Mouse (Mus musculus) left cerebral cortex, postnatal 36 days (tissue): ENCODE measurements around the gene Kcnj10. TPM values are rescaled to one million over a fixed set of nuclear protein-coding genes. Genes with fewer than 3 reads are reported as not detected.
A peak's percentile ranks its signal among the peaks of the same experiment; 100 is the strongest.

ENCODE experiments used
- DNase-seq, 2 experiments: peaks; one replicate each; pipeline ENCODE4 v3.0.0; 2021 to 2022; ENCODE audit warnings: low spot score in 2 of 2, mixed read lengths in 1 of 2
- intact Hi-C: fragments of 180-260 bp; cut with DNase I; formaldehyde crosslinking; loops from one replicate; pipeline ENCODE4 v1.15.1; 2025
- total RNA-seq, 2 experiments: library from RNA; stranded (reverse); gene quantifications; 2 replicates each; pipeline ENCODE4 v1.2.3; 2021

The Kcnj10 gene
- total RNA-seq, 2 experiments from 2014 or later = 86.8 to 97.1 TPM

GRCm38 (mm10) chr1:172410806-172411205 is 69.8 kb downstream of the Kcnj10 start:
- intact Hi-C loops = loop anchor here (5.0 kb wide), 2 partner anchors 206 to 221 kb away; partner anchors contain the start of gene Dusp23
- DNase-seq = peak; percentile 23 to 46

- peak; percentile 65 to 73 for DNase-seq
- intact Hi-C loops = loop anchor here (1.0 to 5.0 kb wide), 3 partner anchors 78 to 220 kb away; partner anchors contain the start of gene Dusp23
Observed at GRCm38 (mm10) chr1:172412204-172412603, 71.2 kb downstream of the Kcnj10 start.

- no peak for DNase-seq
- intact Hi-C loops = loop anchor here (2.0 to 5.0 kb wide), 3 partner anchors 204 to 987 kb away; partner anchors contain the start of gene Dusp23
Observed at GRCm38 (mm10) chr1:172413491-172414230, 72.7 kb downstream of the Kcnj10 start.

GRCm38 (mm10) chr1:172414231-172414585 is 73.2 kb downstream of the Kcnj10 start:
- intact Hi-C loops = loop anchor here (2.0 to 5.0 kb wide), 3 partner anchors 203 to 987 kb away; partner anchors contain the start of gene Dusp23
- DNase-seq = no peak

DNA sequence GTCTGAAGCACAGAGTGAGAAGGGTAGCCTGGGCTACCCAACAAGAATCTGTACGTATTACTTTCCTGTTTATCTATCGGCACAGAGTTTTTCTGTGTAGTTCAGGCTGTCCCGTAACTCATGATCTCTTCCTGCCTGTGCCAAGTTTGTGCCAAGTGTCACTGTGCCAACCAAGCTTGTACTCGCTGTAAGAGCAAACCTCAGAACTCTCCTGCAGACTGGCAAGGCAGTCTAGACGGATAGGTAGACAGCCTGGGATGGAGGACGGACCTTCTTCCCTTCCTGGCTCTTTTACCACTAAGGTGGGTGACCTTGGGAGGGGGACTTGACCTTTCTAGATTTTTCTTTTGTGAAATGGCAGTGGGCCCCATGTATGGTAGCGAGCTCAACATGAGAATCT is 74.1 kb downstream of the Kcnj10 start:
- intact Hi-C loops = loop anchor here (2.0 kb wide), 1 partner anchor 986 kb away; no protein-coding TSS in a partner anchor
- DNase-seq = no peak

DNA sequence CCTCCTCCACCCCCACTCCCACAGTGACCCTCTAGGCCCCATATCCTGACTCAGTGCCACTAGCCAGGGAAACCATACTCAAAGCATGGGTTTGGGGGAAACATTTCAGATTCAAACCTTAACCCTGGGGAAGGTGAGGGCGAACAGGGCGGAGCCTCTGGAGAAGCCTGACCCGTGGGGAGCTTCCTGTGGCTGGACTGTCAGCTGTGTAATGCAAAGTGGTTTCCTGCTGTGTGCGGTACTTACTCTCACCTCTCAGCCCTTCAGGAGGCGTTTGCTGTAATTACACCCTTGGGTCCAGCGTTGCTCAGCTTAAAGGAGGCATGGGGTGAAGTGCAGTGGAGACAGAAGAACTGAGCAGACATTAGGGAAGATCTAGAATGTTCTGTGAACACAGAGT is 77.2 kb downstream of the Kcnj10 start:
- intact Hi-C loops = no loop called here

DNA sequence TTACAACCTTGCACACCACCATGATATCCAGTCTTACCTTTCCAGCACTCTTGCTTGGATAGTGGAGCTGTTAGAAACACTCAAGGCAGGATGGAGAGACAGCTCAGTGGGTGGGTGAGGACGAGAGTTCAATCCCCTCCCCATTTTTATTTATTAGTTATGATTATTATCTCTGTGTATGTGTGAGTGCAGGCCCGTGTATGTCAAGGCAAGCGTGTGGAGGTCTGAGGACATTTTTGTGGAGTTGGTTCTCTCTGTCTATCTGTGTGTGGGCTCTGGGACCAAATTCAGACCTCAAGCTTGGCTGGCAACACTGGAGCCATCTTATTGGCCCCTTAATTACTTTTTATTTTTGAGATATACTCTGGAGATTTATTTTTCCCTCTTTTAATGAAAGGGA is 77.6 kb downstream of the Kcnj10 start:
- no peak for DNase-seq
- intact Hi-C loops = no loop called here

More for the DNA sequence above, 77.2 kb downstream of the Kcnj10 start:
- DNase-seq = no peak

DNA sequence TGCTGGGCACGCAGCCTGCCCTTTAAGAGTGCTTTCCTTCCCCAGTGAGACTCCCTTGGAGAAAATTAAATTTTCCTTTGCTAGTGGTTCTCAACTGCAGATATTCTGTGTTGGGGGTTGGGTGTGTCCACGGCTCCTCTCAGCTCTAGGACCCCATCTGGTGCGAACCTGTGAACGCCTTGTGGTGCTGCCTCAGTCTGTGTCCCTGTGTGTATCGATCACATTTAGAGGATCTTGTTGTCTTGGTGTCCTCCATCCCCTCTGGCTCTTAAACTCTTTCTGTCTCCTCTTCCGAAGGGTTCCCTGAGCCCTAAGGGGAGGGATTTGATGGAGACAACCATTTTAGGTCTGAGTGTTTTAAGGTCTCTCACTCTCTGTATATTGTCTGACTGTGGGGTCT is 79.2 kb downstream of the Kcnj10 start:
- DNase-seq = no peak
- intact Hi-C loops = no loop called here

- intact Hi-C loops = no loop called here
- no peak for DNase-seq
Observed at GRCm38 (mm10) chr1:172423393-172423792, 82.4 kb downstream of the Kcnj10 start.

Other genes starting within 250 kb of the Kcnj10 start
- 100 to 1,000 TPM in 1 of 2 experiments, 10 to 100 TPM in 1; 95.6 to 105 TPM for gene Pex19, start 214.5 kb upstream of the Kcnj10 start, total RNA-seq
- gene Dcaf8, start 193.1 kb upstream of the Kcnj10 start, total RNA-seq = 100 to 1,000 TPM; 113 to 124 TPM
- 100 to 1,000 TPM; 409 to 413 TPM for gene Pea15a, start 134.4 kb upstream of the Kcnj10 start, total RNA-seq
- 1 to 10 TPM in 1 of 2 experiments, under 1 TPM in 1; 0.67 to 1.0 TPM for gene Casq1, start 121.3 kb upstream of the Kcnj10 start, total RNA-seq
- not detected for gene Atp1a4, start 82.8 kb upstream of the Kcnj10 start, total RNA-seq
- 100 to 1,000 TPM; 253 to 300 TPM for gene Igsf8, start 79.6 kb upstream of the Kcnj10 start, total RNA-seq
- 100 to 1,000 TPM; 590 to 654 TPM for gene Atp1a2, start 43.1 kb upstream of the Kcnj10 start, total RNA-seq
- gene Kcnj9, start 11.9 kb upstream of the Kcnj10 start, total RNA-seq = 100 to 1,000 TPM; 134 to 136 TPM
- 1 to 10 TPM; 7.8 to 8.3 TPM for gene Pigm, start 35.3 kb downstream of the Kcnj10 start, total RNA-seq
- under 1 TPM; 0.49 to 0.82 TPM for gene Slamf9, start 134.1 kb downstream of the Kcnj10 start, total RNA-seq
- gene Igsf9, start 140.6 kb downstream of the Kcnj10 start, total RNA-seq = 10 to 100 TPM in 1 of 2 experiments, 1 to 10 TPM in 1; 8.4 to 11.2 TPM
- gene Tagln2, start 158.8 kb downstream of the Kcnj10 start, total RNA-seq = 10 to 100 TPM in 1 of 2 experiments, 1 to 10 TPM in 1; 10.0 to 11.6 TPM
- 1 to 10 TPM; 3.4 to 4.0 TPM for gene Cfap45, start 179.6 kb downstream of the Kcnj10 start, total RNA-seq
- gene Vsig8, start 214.7 kb downstream of the Kcnj10 start, total RNA-seq = under 1 TPM in 1 of 2 experiments, not detected in 1; 0.47 TPM
- not detected for gene Slamf8, start 249.4 kb downstream of the Kcnj10 start, total RNA-seq